Mouse (Mus musculus) brain, embryonic 14.5 days (tissue): Measurements from ENCODE around the gene Pik3cd.

ENCODE experiments used
- CTCF ChIP-seq: fragments of 200-500 bp; IDR thresholded peaks from 2 replicates; pipeline ENCODE4 v1.5.1; 2012; ENCODE audit warnings: inconsistent platforms, mild to moderate bottlenecking, moderate library complexity, borderline replicate concordance; ENCODE audit not compliant: insufficient read depth, insufficient read length; ENCODE audit errors: extremely low read depth
- POLR2A ChIP-seq: fragments of 200-500 bp; IDR thresholded peaks from 2 replicates; pipeline ENCODE4 v1.6.1; 2012; ENCODE audit warnings: mild to moderate bottlenecking, inconsistent platforms, borderline replicate concordance; ENCODE audit not compliant: poor library complexity, insufficient read depth, insufficient read length, severe bottlenecking; ENCODE audit errors: extremely low read depth

GRCm38 (mm10) chr4:149601484-149601883, 100.9 kb downstream of the Pik3cd start:
- no peak for TF ChIP-seq CTCF
- no peak for TF ChIP-seq POLR2A
